Mouse (Mus musculus) cerebellum, adult 11 months (tissue): Measurements from ENCODE around the gene Rdh1.
"Not testable (repeated sequence)": the region's sequence is repeated elsewhere in the genome, so short reads cannot be mapped to it uniquely, and the experiment has no call there.

Source experiments
- DNase-seq: peaks from one replicate; pipeline ENCODE4 v3.0.0; 2022

Gene Rdh1

DNA sequence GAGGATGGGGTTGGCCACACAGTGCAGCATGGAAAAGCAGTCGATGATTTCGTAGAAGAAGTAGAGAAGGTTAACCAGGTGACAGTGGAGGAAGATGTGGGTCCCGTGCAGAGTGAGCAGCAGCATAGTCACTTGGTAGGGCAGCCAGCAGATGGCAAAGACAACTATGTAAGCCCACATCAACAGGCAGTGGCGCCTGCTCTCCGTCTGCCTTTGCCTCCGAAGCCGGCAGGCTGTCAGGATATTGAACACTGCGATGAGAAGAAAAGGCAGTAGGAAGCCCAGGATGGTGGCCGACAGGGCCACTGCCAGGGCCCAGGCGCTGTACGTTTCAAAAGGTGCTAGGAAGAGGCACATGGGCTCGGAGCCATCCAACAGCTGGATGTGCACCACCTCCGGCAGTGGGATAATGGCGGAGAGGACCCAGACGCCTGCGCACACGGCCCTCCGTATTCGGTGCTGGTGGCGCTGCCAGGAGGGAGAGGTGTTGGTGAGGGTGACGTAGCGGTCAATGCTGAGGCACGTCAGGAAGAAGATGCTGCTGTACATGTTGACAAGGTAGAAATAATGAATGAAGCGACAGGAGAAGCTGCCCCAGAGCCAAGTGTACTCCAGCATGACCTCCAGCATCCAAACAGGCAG, 9.3 kb upstream of the Rdh1 start:
- no peak for DNase-seq

DNA sequence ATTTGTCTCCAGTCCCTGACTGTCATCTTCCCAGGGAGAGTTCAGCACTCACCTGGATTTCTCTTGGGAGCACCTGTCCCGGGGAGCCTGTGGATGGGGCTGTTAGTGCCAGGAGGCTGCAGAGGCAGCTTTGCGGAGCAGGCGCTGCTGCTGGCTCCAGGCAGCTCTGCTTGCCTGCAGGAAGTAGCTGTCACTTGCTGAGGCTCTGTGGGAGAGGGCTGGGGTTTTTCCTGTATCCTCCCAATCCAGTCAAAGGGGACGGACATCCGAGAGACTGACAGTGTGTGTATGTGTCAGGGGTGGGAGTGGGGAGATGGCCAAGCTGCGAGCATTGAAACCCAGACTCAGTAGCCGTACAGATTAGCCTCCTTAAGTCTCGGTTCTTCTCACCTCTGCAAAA, 8.0 kb upstream of the Rdh1 start, which contains the start of gene Gpr182:
Gene Gpr182, minus strand, starts transcription at position 185 of the 400 bp plus-strand sequence.
- no peak for DNase-seq

DNA sequence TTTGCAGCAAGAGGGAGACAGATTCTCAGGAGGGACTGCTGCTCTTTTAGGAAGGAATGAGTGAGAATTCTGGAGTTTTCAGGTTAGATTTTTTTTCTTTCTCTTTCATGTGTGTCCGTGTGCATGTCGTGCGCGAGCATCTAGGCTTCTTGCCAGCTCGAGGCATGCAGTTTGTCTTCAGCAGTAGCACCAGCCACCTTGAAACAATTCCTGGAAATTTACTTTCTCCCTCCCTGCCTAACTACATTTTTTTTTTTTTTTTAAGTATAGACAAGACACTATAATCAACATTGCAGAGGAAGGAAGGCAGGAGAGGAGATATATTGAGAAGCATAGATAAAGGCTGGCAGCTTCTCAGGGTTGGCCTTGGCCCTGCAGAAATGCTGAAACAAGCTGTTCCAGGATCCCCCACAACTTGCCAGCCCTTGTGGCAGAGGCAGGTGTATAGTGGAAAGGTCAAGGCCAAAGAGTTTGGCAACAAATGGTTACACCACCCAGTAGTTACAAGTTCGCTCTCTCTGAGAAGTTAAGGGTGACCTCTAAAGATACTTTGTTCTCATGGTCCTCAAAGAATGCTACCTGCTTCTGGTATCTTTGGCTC, 4.9 kb upstream of the Rdh1 start:
- DNase-seq: no peak

DNA sequence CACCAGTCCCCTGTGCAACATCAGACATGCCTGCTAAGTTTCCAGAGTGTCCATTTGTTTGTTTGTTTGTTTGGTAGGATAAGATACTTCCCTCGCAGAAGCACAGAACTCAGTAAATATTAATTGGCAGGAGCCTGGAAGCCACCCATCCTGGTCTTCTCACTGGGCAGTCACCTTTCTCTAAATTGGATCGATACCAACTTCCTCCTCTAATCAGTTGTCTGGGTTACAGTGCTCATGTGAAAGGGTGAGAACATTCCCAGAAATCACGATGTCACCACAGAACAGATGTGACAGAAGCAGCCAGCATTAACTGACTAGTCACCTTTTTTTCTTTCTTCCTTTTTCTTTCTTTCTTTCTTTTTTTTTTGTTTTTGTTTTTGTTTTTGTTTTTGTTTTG, 4.3 kb upstream of the Rdh1 start:
- DNase-seq: no peak

DNA sequence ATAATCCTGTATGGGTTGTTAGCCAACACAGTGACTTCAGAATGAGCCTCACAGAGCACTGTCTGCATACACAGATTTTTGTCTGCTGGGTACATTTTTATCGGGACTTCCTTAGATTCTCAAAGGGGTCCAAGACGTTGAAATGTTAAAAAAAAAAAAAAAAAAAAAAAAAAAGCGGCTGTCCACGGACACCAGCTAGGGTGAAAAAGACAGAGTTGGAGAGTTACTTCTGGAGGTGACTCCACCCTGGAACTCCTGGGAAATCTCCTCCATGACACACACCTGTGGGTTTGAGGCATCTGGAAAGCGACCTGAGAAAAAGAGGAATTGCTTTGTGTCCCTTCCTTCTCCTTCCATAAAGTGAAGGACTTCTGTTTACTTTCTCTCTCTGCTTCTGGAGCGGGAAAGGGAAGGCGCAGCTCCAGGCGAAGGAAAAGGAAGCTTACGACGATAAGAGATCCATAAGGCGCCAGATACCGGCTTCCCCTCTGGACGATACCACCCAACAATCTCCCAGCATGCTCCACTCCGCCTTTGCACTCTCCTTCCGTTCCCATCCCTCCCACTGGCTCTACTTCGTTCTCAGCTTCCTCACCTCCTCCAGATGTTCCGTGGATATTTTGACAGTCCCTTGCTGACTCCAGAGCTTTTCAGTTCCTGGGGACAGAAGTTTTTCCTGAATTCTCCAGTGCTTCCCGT, 3.6 kb upstream of the Rdh1 start:
- DNase-seq: no peak

DNA sequence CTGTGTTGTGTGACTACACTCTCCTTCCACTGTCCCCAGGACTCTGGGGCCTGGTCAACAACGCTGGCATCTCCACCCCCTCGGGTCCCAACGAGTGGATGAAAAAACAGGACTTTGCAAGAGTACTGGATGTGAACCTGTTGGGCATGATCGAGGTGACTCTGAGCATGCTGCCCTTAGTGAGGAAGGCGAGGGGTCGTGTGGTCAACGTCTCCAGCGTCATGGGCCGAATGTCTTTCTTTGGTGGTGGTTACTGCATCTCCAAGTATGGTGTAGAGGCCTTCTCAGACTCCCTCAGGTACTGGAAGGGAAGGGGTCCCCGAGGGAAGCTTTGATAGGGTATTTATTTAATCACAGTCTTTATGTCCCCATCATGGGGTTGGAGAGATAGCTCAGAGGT, 3.4 kb downstream of the Rdh1 start:
- not testable (repeated sequence) for DNase-seq

DNA sequence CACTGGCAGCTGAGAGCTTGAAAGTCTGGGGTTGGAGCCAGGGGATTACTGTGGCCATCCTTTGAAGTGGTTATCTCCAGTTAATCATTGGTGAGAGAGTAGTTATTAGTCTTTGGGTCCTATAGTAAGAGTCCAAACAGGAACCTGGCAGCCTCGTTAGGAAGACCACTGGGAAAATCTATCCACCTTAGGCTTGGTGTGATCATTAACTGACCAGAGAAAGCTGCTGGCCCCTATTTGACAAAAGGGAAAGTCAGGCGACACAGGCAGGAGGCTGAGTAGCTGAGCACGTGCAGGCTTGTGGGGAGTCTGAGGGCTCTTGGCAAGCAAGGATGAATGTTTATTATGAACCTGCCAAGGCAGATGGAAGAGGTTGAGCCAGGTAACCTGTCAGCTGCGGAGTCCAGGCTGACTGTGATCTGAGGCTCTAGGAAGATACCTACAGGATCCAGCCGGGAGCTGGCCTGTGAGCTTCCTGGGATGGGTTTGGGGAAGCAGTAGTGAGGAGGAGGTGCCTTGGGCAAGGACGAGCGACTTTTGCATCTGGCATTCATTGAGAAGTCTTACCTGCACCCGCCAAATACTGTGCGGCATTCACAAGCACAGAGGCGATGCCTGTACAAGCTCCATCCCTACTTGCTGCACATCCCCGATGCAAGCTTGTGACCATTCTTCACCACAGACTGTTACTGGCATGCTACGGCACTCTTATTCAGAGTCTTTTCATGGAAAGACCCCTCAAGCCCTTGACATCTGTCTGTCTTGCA, 4.6 kb downstream of the Rdh1 start:
- peak; percentile 18 for DNase-seq

DNA sequence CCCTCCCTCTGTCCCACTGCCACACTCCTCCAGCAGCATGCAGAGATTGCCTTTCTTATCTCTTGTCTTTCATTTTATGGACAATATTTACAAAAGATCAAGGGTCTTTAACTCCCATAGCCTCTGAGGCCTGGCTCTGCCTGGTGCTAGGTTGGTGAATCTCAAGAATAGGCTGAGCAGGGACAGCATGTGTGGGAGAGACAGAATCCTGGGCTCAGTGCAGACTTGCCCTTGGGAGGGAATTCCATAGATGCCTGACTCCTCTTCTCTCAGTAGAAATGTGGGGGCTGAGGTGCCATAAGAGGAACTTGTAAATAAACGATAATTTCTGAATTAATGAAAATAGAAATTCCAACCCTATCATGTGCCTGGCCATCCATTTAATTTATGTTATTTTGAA, 7.0 kb downstream of the Rdh1 start:
- no peak for DNase-seq

DNA sequence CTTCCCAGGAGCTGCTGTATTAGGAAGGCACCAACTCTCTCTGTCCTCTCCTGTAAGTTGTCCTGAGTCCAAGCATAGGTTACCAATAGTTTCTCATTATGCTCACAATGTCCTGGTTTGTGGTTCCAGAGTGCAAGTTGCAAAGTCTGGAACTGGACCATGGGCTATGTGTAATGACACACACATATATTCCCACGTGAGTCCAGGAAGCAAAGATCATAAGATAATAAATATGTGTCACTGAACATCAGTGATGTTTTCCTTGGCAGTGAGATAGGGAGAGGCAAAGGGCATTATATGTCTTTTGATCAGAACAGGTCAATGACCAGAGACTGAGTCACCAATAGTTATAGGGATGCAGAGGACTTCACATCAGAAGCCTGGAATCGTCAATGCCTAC, 16.5 kb downstream of the Rdh1 start, which contains the start of gene Rdh9:
Gene Rdh9, plus strand, starts transcription at position 376 of the 400 bp plus-strand sequence.
- no peak for DNase-seq

DNA sequence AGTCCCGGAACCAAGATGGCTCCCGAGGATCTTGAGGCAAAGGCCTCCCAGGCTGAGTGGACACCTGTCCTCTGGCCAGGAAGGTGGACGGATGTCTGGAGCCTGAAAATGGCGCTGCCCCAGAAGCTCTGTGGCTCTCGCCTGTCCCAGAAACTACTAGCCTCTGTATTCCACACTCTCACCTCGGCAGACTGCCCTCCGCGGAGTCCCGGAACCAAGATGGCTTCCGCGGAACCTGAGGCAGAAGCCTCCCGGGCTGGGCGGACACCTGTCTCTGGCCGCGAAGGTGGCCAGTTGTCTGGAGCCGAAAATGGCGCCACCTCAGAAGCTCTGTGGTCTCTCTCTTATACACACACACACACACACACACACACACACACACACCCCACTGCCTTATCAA, 22.8 kb downstream of the Rdh1 start:
- not testable (repeated sequence) for DNase-seq

DNA sequence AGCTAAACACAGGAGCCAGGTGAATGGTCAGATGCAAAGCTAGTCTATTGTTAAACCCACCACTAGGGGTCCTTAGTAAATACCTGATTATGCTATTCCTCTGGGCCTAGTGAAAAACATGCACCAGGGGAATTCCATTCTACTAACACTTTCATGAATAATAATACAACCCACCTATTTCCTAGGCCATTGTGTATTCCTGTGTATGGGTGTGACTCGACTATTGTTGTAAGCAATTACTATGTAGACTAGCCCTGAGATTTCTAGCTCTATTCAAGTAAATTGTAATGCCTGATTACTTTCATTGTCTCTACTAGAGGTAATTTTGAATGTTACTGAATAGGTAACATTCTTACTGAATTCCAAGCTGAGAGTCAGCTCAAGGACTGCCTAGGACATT, 25.9 kb downstream of the Rdh1 start:
- not testable (repeated sequence) for DNase-seq

DNA sequence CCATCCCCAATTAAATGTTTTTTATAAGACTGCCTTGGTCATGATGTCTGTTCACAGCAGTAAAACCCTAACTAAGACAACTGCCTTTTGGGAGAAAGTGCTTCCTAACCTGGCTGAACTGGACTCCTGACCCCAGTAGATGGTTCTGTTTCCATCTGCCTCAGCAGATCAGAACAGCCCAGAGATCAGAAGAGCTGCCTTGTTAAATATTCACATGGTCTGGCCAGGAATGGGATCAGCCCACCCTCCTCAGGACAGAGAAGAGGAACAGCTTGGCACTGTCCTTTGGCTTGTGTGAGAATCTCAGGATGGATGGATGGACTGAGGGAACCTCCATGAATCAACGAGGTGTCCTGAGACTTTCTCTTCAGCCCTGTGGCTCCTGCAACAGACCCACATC, 39.8 kb downstream of the Rdh1 start:
- no peak for DNase-seq

DNA sequence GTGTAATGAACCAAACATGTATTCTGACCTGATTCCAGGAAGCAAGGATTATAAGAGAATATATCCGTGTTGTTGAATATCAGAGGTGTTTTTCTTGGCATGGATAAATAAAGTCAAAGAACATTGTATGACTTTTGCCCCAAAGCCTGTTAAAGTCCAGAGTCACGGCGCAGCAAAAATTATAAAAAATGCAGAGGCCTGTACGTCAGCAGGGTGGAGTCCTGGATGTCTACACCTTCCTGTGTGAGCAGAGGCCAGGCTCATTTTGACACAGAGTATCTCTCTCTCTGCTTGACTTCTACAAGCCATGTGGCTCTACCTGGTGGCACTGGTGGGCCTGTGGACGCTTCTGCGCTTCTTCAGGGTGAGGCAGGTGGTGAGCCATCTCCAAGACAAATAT, 41.4 kb downstream of the Rdh1 start, which contains the start of gene Rdh16:
Gene Rdh16, plus strand, starts transcription at position 262 of the 400 bp plus-strand sequence.
- DNase-seq: no peak

DNA sequence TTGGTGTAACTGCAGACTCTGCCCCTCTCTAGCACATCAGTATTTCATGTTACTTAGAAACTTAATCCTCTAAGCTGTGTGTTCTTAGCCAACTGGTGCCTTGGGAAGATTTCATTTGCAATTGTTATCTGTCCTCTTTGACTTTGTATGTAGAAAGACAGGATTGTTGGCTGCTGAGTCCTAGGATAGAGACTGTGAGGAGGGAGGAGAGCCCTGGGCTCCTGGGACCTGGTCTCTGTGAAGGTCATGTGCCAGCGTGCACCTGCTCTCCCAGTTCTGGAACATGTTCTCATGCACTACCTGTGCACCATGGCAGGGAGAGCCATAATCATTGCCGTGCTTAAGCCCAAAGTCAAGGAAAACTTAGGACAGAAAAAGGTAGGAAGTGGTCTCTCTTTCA, 42.1 kb downstream of the Rdh1 start:
- DNase-seq: no peak

DNA sequence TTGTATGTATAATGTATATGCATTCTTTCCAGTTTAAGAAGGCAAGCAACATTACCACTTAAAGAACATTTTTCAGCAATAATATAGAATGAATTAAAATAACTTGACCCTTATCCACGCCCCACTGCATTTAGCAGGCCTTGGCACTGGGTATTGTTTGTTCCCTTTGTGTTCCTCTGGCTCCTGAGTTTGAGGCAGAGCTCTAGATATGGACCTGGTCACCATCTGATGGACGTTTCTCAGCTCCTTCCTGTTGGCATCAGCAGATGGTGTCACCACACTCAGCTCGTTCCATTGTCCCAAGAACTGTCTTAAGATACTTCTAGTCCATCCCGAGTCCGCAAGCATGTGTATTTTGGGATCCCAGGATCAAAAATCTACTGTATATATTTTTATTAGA, 42.7 kb downstream of the Rdh1 start:
- DNase-seq: no peak

DNA sequence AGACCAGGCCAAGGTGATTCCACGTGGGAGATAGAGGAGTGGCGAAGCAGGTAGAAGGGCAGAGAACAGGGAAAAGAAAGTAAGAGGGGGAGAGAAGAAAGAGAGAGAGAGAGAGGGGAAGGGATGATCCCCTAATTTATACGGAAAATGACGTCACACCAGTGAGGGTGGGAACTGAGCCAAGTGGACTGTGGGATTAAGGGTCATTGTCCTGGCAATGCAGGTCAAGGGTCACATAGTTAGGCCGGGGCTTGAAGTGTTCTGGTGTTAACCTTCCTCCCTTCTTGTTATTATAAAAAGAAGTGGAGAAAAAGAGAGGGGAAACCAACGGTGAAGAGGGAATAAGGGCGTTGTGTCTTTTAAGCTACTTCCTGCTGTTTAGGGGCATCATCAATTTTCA, 44.9 kb downstream of the Rdh1 start:
- DNase-seq: no peak

DNA sequence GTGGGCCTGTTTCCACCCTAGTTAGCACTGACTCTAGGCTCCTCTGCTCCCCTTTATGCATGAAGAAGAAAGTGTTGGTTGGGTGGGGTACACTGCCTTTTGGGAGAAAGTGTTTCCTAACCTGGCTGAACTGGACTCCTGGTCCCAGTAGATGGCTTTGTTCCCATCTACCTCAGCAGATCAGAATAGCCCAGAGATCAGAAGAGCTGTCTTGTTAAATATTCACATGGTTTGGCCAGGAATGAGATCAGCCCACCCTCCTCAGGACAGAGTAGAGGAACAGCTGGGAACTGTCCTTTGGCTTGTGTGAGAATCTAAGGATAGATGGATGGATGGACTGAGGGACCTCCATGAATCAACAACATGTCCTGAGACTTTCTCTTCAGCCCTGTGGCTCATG, 56.4 kb downstream of the Rdh1 start:
- DNase-seq: no peak

DNA sequence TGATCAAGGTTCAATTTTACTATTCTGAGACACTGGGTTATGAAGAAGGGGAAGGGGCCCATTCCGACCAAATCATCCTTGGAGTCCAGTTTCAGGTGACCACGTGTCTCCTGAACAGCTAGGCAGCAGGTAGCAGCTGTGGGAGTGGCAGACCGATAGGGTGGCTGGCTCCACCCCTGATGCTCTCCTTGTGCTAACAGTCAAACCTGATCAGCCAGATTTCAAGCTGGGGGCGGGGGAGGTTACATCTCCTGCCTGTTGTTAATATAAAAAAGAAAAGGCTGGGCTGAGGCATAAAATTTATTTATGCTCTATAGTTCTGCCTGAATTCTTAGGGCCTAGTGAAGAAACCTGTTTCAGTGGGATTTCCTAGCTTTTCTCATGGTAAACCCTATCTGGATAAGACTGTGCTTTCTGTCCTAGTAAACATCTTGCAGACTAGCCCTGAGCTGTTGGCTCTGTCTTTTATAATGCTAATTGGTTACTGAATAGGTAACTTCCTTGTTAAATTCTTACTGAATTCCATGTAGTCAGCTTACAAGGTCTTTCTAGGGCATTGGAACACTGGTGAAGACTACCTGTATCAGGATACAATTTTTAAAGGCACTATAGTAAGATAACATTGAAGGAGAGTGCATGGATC, 57.9 kb downstream of the Rdh1 start:
- DNase-seq: not testable (repeated sequence)
